Mouse (Mus musculus): ENCODE measurements around the gene Rln1. TPM values are rescaled to one million over a fixed set of nuclear protein-coding genes. Genes with fewer than 3 reads are reported as not detected.

The Rln1 gene
- 1 to 10 TPM; 2.2 to 4.1 TPM for total RNA-seq (2021)
- long read RNA-seq, experiment 1: 0 reads
- long read RNA-seq, experiment 2, partial matches to known transcripts: 0 of 2 reads
- long read RNA-seq, experiment 2, other reads (novel, unspliced or antisense): 0 of 2 reads

DNA sequence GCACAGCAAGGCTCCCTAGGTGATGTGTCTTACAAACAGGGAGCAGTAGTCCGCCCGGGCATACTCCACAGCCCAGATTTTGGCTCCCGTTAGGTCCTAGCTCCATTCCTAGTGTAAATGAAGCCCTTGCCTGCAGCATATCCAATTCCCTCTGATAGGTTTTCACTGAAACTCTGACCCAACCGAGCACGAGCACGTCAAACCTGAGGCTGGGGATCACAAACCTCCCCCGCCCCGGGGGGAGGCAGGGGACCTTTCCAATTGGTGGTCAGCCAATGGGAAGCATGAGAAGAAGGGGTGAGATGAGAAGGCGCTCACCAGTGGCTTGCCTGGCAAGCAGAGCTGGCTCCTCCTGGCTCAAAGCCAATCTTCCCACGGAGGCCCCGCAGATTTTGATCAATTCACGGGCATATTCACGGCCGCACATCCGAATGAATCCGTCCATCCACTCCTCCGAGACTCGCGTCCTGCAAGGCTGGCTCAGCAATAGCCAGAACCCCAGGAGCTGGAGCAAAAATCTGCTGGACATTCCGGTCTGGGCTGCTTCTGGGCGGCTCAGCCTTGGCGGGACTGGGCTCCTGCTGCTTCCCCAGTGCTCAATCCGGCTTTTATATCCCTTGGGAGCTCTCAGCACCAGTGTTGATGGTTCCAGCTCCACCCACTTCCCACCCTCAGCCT is at the start of gene Rln1:
TSS of gene Rln1 (minus strand) at position 603 of the 678 bp plus-strand sequence.
- no peak for DNase-seq (ENCODE audit: low spot score in 2 of 2)
- Histone ChIP-seq H3K4me3 (peak within 1 kb of the TSS; percentile 54), H3K27ac (no peak within 1 kb of the TSS)
- no peak for TF ChIP-seq CTCF (conservative IDR thresholded peaks at IDR 0.05)

DNA sequence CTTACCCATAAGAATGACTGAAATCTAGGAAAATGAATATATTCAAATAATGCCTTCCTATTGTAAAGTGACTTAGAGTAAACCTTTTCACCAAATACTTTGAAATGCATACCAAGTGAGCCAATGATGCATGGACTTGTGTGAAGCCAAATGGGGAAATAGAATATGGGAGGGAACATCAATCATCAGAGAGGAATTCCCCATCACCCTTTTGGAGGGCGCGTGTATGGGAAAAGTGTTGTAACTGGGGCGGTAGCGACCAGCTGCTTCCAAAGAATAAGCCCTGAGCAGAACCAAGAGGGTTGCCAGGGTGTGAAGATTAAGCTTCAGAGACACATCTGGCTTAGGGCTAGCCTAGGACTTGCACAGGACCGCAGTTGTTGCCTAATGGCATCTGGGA is 48.9 kb upstream of the Rln1 start:
- no peak overlapping the region for H3K27ac ChIP-seq
- TF ChIP-seq CTCF (conservative IDR thresholded peaks at IDR 0.05): no peak
- H3K4me3 ChIP-seq: no peak overlapping the region
- DNase-seq (ENCODE audit: low spot score in 2 of 2): no peak

DNA sequence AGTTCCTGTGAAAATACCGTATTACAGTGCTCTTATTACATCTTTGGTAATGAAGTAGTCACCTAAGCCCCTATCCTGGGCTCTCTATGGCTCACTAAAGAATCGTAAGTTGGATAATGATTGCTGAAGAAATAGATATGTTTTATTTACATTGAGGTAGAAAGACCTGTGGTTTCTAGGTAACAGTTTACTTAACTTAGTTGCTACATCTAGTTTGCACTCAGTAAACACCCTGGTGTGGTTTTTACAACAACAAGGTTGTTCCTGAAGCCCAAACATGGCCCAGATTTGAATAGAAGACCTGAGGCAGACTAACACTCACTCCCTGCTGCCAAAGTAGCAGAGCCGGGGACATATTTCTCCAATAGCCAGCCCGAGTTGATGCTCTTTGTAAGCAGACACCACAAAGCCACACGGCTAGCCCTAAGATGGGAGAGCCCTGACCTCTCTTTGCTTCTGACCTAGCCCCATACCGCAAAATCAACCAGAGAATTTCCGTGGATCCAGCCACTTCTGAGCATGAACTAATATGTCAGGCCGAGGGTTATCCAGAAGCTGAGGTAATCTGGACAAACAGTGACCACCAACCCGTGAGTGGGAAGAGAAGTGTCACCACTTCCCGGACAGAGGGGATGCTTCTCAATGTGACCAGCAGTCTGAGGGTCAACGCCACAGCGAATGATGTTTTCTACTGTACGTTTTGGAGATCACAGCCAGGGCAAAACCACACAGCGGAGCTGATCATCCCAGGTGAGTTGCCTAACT is 45.6 kb upstream of the Rln1 start:
- Histone ChIP-seq H3K27ac (no peak overlapping the region), H3K4me3 (no peak overlapping the region)
- TF ChIP-seq CTCF (conservative IDR thresholded peaks at IDR 0.05): no peak
- no peak for DNase-seq (ENCODE audit: low spot score in 2 of 2)

DNA sequence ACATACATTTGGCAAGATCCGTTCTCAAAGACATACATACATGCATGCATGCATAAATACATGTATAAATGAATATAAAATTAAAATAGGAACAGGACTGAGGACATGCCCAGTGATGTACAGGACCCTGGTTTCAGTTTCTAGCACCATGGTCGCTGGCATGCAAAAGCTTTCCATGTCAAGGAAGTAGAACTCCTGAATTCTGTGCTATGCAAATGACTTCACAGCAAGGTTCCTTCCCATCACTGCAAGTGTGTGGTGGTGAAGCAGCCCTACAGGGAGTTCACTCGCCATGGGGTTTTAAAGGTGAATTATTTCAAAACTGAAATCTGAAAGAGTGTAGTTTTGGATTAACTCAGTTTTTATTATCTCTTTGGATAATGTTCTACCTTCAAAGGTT is 41.9 kb upstream of the Rln1 start:
- Histone ChIP-seq H3K4me3 (no peak overlapping the region), H3K27ac (no peak overlapping the region)
- no peak for TF ChIP-seq CTCF (conservative IDR thresholded peaks at IDR 0.05)
- DNase-seq (ENCODE audit: low spot score in 2 of 2): no peak

DNA sequence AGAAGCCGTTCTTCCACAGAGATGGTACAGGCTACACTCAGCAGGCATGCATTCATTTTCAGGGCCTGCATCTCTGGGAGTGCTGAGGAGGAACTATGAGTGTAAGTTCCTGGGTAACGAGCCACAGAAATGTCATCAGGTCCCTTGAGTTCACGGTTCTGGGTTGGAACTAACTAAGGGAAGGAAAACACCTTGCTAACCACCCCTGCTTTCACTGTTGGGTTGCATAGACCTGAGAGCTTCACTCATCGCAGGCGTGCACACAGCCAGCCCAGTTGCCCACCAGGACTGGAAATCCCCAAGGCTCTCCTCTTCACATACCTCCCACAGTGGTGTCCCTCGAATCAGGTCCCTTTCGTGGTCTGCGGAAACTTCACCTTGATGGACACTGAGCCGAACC is 40.5 kb upstream of the Rln1 start:
- no peak for DNase-seq (ENCODE audit: low spot score in 2 of 2)
- TF ChIP-seq CTCF (conservative IDR thresholded peaks at IDR 0.05): no peak
- H3K4me3 ChIP-seq: no peak overlapping the region
- H3K27ac ChIP-seq: no peak overlapping the region

DNA sequence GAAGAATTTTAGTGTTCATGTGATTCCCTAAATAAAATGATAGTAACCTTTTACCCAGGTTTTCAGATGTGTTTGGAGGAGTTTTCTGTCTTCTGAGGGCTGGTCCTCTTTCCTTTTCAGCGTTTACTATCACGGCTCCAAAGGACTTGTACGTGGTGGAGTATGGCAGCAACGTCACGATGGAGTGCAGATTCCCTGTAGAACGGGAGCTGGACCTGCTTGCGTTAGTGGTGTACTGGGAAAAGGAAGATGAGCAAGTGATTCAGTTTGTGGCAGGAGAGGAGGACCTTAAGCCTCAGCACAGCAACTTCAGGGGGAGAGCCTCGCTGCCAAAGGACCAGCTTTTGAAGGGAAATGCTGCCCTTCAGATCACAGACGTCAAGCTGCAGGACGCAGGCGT is 39.0 kb upstream of the Rln1 start:
- TF ChIP-seq CTCF (conservative IDR thresholded peaks at IDR 0.05): no peak
- DNase-seq (ENCODE audit: low spot score in 2 of 2): no peak
- H3K4me3 ChIP-seq: peak overlapping the region; percentile 30; the same call in 1 of the 2 replicates
- no peak overlapping the region for H3K27ac ChIP-seq

DNA sequence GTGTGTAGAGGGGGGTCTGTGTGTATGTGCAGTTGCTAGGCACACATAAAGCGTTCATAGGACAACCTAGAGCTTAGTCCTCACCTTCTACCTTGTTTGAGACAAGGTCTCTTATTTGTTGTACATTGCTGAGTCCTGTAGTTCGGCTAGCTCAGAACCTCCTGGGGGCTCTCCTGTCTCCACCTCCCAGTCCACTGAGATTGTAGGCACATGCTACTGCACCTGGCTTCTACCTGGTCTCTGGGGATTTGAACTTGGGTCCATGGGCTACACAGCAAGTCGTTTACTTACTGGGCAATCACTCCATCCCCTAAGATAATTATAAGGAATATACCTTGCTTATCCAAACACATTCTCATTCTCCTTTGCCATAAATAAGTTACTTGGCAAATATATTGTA is 38.2 kb upstream of the Rln1 start:
- Histone ChIP-seq H3K4me3 (no peak overlapping the region), H3K27ac (peak overlapping the region; percentile 58)
- no peak for DNase-seq (ENCODE audit: low spot score in 2 of 2)
- no peak for TF ChIP-seq CTCF (conservative IDR thresholded peaks at IDR 0.05)

DNA sequence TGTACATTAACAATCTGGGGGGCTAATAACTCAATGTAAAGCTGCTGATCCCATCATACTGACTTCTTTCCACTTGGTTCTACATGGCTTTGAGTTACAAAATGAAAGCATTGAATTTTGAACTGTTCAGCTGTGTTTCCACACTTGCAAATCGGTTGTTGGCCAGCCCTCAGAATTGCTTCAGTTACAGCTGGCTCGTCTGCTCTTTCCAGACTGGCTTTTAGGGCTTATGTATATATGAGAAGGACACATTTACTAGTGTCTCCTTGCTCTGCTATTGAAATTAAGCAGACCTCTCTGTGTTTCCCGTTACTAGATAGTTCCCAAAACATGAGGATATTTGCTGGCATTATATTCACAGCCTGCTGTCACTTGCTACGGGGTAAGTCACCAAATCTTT is 37.7 kb upstream of the Rln1 start:
- Histone ChIP-seq H3K4me3 (peak overlapping the region; percentile 44), H3K27ac (peak overlapping the region; percentile 58)
- peak; percentile 35 to 64 for DNase-seq (ENCODE audit: low spot score in 2 of 2)
- no peak for TF ChIP-seq CTCF (conservative IDR thresholded peaks at IDR 0.05)

DNA sequence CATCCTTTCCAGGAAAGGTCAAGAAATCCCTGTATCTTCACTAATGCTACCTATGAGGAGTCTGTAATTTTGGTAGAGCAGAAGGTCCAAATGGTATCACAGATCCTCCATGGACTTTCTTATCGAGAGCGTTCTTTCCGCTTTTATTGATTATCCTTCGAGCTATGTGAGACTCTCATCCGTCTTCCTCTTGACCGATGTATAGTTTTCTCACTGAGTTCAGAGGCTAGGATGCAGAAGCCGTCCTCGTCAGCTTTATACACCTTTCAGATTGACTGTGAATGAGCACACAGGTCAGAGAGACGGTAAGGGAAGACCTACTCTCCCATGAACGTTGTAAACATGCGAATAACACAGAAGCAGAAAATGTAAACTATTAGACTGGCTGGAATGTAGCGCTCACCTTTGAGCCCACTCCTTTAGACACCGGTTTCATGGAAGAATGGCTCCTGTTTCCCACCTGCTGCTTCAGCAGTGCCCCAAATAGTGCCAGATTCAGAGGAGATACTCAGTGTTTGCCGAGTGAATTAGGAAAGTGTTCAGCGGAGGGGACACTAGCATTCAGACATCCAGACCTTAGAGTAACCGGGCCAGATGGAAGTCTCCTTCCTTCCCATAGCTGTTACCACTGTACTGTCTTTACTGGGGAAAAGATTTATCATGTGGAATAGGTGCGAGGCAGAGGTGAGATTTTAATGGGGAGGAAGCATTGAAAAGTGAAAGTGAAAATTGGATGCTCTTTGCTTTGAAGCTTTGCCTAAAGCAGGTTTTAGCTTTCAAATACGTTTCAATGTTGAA is 37.0 kb upstream of the Rln1 start:
- Histone ChIP-seq H3K27ac (peak overlapping the region; percentile 58), H3K4me3 (peak overlapping the region; percentile 44)
- no peak for TF ChIP-seq CTCF (conservative IDR thresholded peaks at IDR 0.05)
- DNase-seq (ENCODE audit: low spot score in 2 of 2): no peak

DNA sequence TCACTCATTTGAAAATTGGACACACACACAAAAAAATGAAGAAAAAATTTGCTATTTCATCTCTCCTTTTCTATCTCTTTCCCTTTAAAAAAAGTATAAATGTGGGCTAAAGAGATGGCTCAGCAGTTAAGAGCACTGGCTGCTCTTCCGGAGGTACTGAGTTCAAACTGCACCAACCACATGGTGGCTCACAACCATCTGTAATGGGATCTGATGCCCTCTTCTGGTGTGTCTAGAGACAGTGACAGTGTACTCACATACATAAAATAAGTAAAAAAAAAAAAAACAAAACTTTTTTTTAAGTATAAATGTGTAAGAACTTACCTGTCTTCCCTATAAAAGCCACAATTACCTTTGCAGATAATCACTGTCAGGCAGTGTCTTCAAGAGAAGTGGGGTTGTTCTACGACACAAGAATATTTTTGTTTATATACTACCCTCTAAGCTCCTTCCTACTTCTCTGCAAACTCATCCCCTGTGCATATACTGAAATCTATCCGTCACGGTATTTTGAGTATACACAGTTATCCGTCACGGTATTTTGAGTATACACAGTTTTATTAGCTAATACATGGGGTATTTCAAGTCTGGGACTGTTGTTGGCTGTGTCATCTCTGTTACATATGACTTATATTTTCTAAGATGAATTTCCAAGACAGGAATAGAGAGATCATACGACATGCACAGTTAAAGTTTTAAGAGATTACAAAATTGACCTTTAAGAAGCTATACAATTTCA is 36.2 kb upstream of the Rln1 start:
- Histone ChIP-seq H3K4me3 (no peak overlapping the region), H3K27ac (no peak overlapping the region)
- TF ChIP-seq CTCF (conservative IDR thresholded peaks at IDR 0.05): peak; percentile 35
- DNase-seq (ENCODE audit: low spot score in 2 of 2): no peak

DNA sequence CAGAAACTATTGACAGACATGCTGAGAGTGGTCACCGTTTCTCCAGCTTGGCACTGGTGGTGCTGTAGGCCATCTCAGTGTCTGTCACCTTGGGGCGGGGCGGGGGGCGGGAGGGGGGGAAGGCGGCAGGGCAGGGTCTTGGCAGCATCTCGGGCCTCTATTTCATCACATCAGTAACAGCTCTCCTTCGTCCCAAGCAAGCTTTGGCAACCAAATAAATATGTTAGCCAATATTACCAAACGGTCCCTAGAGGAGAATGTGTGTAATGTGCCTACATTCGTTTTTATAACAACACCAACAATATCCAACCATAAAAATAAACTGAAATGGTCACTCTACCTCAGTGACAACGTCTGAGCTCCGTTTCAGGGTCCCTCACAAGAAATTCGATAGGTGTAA is 35.6 kb upstream of the Rln1 start:
- no peak overlapping the region for H3K27ac ChIP-seq
- DNase-seq (ENCODE audit: low spot score in 2 of 2): no peak
- no peak overlapping the region for H3K4me3 ChIP-seq
- TF ChIP-seq CTCF (conservative IDR thresholded peaks at IDR 0.05): no peak

DNA sequence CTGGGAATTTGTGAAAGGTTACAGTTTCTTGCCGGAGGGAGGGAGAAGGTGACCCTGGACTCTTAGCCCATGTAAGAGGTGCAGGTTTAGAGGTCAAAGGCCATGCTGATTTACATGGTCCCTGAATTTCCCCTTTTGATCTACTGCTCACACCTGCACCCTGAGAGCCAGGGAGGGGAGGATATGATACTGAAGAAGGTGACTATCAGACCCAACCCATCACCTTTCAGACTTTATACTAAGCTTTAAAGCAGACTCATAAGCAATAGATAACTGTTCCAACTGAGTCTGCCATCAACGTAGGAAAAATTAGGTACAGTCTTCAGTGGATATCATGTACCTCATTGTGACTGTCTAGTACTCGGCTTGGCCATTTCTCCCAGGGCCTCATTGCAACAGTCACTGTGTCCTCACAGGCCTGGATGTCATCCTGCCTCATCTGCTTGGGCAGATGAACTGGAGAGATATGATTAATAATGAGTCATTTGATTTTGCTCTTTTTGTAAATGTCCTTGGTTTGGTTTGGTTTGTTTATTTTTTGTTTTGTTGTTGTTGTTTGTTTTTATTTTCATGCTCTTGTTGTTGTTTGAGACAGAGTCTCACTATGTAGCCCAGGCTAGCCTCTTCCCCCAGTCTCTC is 34.3 kb upstream of the Rln1 start:
- TF ChIP-seq CTCF (conservative IDR thresholded peaks at IDR 0.05): no peak
- no peak for DNase-seq (ENCODE audit: low spot score in 2 of 2)

More for the DNA sequence above, 34.3 kb upstream of the Rln1 start:
- H3K27ac ChIP-seq: no peak overlapping the region
- H3K4me3 ChIP-seq: no peak overlapping the region

All from layer of hippocampus, adult 2 months (tissue).